Mouse (Mus musculus): ENCODE measurements at regions not wholly inside any gene's neighbourhood (a gene's known extent, or its start where the extent isn't known, plus 50 kb on each side); places are given as distances from the start of the nearest gene placed in this dataset.
A peak's percentile ranks its signal among the peaks of the same experiment; 100 is the strongest.

DNA sequence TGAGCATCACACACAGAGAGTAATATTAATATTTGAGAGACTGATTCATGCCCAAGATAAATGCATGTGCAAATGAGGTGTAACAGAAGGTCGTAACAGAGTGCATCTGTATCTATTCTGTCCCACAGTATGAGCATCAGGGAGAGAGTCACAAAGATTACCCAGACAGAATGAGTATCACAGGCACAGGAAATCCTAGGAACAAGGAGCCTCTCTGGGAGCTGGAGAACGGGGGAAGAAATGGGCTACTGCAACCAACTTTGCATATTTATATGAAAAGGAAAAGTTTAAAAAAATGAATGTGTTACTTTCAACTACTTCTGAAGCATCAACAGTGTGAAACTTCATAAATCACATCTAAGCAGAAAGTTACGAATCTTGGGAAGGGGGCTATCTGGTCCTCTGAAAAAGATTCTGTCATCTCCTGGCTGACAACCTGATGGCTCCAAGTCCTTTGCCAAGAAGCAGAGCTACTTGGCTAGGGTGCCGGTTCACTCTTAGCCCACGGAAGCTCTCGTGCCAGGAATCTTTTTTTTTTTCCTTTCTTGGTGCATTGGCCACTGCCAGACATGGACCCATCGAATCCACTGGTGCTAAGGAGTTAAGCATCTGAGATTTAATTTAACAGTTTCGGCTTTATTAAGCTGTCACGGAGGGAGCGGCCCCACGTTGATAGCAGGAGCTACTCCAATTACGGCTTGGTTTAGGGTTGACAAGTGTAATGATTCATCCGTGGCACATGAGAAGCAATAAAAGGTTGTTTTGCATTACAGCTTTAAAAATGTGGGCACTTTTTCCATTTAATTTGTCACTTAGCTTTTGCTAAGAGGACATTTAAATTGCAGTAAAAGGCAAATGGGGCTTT, 277.6 kb upstream of the Smim15 start:
- peak; percentile 19 to 38 for DNase-seq (ENCODE audit: low spot score in 2 of 2)

DNA sequence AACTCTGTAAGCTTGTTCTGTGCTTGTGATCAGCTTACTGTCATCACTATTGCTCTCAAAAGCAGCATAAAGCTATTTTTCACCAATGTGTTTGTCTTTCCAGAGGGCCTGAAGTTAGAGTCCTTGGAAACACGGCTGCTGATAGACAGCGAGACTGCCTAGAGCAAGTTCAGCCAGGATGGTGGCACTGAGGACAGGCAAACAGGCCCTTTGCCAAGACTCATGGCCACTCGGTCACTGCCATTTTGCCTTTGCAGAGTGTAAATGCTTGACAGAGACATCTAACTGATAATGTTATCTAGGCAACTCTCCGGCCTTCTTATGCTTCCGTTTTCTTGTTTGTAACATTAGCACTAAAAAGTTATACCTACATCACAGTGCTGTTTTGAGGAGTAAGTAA, 280.3 kb upstream of the Smim15 start:
- DNase-seq (ENCODE audit: low spot score in 2 of 2), result no peak

DNA sequence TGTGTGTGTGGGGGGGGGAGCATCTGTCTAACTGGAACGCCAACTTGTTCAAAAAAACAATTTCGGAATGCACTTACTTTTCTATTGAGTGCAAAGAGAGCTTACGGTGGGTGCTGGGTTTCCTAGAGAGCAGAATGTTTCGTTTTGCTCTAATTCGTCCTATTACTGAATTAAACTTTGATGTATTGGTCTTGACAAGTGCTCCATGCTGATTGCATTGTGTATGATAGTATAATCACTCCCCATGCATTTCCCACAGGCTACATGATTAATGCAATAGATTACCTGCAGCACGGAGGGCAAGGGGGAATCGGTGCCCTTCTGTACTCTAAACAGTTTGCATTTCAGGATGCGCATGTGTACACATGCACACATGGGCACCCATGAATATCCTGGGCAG, 283.7 kb upstream of the Smim15 start:
- DNase-seq (ENCODE audit: low spot score in 2 of 2), result no peak

DNA sequence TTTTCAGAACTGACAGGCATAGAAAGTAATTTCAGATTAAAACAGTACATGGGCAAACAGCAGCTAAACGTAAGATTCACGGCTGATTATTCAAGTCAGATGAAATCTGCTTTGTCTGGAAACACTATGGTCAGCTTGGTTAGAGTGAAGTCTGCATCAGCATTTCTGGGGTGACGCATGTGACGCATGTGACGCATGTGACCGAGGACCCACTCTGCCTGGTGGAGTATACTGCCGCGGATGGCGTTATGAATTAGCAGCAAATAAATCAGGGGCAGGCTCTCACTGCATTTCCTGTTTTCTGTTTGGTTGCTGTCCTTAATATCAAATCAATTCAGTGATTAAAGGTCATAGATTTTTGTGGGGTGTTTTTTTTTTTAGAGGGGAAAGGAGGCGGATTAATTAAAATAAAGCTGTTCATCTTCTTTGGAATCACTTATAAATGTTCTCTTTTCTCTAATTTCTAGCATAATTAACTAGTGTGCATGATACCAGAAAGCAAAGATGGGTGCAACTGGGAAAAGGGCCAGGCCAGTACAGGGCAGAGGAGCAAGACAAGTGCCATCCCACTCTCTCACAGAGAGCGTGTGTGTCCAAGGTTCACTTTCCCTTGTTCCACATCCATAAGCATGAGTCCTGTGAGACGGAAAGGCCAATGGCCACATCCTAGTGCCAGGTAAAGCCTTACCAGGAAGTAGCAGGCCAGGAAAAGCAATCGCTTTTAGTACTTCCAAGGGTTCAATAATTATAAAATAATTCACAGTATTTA, 285.7 kb upstream of the Smim15 start:
- DNase-seq (ENCODE audit: low spot score in 2 of 2), result no peak

GRCm38 (mm10) chr13:107752745-107753144, 291.5 kb upstream of the Smim15 start:
- DNase-seq (ENCODE audit: low spot score in 2 of 2), result no peak

DNA sequence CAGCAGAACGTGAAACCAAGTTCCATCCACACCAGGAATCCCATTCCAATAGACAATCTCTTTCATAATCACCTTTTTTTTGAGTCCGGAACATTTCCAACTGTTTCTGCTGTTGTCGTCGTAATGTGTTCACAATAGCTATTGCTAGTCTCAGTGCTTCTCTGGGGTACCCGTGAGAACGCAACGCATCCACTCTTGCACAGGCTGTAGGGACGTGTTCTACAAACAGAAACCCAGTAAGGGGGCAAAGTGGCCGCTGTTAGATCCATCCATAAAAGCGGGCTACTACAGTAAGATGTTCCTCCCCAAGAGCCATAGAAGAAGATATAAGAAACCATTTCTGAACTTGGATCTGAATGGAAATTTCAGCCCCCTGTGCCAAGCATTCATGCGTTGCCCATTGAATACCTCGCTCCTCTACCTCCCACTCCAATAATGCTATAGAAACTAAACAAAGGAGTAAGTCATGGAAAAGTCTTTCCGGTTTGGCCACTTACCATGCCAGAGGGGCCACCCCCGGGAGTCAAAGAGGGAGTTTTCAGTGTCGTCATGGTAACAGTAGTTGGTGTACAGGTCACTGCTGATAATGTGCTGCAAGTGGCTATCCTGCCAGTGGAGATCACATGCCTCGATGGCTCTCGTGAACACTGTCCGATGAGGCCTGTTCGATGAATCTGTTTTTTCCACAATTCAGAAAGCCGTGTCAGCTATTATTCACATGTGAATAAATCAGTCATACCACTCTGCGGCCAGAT, 300.6 kb upstream of the Smim15 start:
- DNase-seq (ENCODE audit: low spot score in 2 of 2), result no peak

GRCm38 (mm10) chr13:107736581-107736980, 307.7 kb upstream of the Smim15 start:
- no peak for DNase-seq (ENCODE audit: low spot score in 2 of 2)

GRCm38 (mm10) chr13:107734161-107734905, 309.9 kb upstream of the Smim15 start:
- no peak for DNase-seq (ENCODE audit: low spot score in 2 of 2)

GRCm38 (mm10) chr13:107730976-107731375, 313.3 kb upstream of the Smim15 start:
- no peak for DNase-seq (ENCODE audit: low spot score in 2 of 2)

DNA sequence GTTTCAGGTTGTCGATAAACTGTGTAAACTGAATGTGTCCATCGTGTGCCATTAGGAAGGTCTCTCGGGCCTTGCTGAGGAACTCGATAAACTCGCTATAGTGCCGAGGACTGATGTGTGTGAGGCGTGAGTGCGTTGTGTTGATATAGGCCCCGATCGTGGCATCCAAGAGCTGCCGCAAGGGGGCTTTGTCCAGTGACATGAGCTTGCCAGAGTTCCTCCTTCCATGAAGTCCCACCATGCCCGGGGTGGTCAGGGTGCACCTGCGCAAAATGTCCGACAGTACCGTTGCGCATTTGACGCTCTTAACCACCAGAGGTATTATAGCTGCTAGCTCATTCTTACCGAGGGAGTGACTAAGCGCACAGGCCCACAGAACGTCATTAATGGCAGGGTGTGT, 317.8 kb upstream of the Smim15 start:
- no peak for DNase-seq (ENCODE audit: low spot score in 2 of 2)

- DNase-seq (ENCODE audit: low spot score in 2 of 2), result no peak
Measured at GRCm38 (mm10) chr13:107721901-107722300, 322.3 kb upstream of the Smim15 start.

GRCm38 (mm10) chr13:107720874-107721574, 323.2 kb upstream of the Smim15 start:
- no peak for DNase-seq (ENCODE audit: low spot score in 2 of 2)

- no peak for DNase-seq (ENCODE audit: low spot score in 2 of 2)
Measured at GRCm38 (mm10) chr13:107718973-107719620, 325.1 kb upstream of the Smim15 start.

DNA sequence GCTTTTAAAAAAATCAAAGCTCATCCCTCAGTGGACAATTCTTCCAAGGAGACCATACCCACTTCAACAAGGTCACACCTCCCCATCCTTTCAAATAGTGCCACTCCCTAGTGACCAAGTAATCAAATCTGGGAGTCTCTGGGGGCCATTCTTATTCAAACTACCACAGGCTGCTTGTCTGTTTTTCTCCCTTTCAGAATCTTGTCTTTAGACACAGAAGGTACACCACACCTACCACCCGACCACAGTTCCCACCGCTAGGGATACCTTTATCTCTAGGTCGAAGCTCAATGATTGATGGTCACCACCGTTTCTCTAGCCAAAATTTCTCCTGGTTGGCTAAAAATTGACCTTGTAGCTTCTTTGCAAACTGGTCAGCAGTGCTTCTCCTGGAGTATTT, 328.6 kb upstream of the Smim15 start:
- DNase-seq (ENCODE audit: low spot score in 2 of 2), result no peak

DNA sequence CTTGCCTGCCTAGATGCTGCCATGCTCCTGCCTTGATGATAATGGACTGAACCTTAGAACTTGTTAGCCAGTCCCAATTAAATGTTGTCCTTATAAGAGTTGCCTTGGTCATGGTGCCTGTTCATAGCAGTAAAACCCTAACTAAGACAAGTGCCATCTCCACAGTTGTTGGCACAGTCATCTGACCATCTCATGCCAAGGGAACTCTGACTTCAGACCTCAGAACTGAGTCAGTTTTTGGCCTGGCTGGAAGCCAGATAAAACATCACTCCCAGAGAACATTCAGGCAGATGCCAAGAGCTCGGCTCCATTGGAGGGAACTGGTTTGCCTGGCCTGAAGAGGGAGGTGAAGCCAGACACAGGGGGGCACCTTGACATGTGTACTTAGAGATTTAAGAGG, 330.2 kb upstream of the Smim15 start:
- DNase-seq (ENCODE audit: low spot score in 2 of 2), result no peak

- no peak for DNase-seq (ENCODE audit: low spot score in 2 of 2)
Measured at GRCm38 (mm10) chr13:107711341-107711994, 332.8 kb upstream of the Smim15 start.

GRCm38 (mm10) chr13:107710368-107710767, 333.9 kb upstream of the Smim15 start:
- no peak for DNase-seq (ENCODE audit: low spot score in 2 of 2)

DNA sequence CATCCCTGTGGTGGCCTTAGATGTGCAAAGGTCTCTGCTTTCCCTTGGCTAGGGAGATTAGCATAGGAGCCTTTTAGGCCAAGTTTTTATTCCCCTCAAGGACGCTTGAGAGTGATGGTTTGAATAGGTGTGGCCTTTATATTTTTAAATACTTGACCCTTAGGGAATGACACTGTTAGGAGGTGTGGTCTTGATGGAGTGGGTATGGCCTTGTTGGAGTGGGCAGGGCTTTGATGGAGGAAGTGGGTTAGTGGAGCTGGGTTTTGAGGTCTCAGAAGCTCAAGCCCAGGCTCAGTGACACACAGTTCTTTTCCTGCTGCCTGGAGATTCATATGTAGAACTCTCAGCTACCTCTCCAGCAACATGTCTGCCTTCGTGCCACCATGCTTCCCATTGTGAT, 334.4 kb upstream of the Smim15 start:
- DNase-seq (ENCODE audit: low spot score in 2 of 2), result no peak

GRCm38 (mm10) chr13:107703736-107704135, 340.5 kb upstream of the Smim15 start:
- no peak for DNase-seq (ENCODE audit: low spot score in 2 of 2)

All from right cerebral cortex, adult 2 months (tissue).